Mouse (Mus musculus): ENCODE measurements at regions not wholly inside any gene's neighbourhood (a gene's known extent, or its start where the extent isn't known, plus 50 kb on each side); places are given as distances from the start of the nearest gene placed in this dataset.

DNA sequence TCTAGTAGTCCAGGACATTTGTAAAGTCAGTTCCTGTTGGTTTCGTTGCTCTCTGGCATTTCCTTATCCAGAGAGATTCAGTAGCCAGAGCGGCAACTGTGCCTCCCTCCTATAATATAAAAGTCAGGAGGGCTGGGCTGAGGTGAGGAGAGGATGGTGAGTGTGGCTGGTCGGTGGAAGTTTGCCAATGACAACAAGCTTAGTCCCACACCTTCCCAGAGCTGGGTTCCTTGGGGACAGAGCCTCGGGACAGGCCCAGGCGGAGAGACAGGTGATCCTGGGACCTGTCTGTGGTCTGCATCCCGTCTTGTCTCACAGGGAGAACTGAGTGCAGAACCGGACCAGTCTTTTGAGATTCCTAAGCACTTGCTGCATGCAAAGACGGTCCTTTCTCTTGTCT lies 136.5 kb downstream of the Gadd45g start:
- TF ChIP-seq CTCF (conservative IDR thresholded peaks at IDR 0.05; ENCODE audit: low read length) (no peak), POU5F1 (IDR thresholded peaks at IDR 0.05; ENCODE audit: borderline replicate concordance, low read length) (no peak)

All from E14TG2a.4 (cell line).